Mouse (Mus musculus) embryonic facial prominence, embryonic 11.5 days (tissue): Measurements from ENCODE around the gene Sh3kbp1. TPM values are rescaled to one million over a fixed set of nuclear protein-coding genes. Genes with fewer than 3 reads are reported as not detected.
A peak's percentile ranks its signal among the peaks of the same experiment; 100 is the strongest.

Experiments
- ATAC-seq: fragments of 200-750 bp; cut with Nextera tagmentation; replicated peaks from 2 replicates; pipeline ENCODE4 v1.8.0; 2017; ENCODE audit warnings: low read depth; ENCODE audit not compliant: insufficient number of reproducible peaks, low FRiP score, low TSS enrichment
- DNase-seq: peaks from one replicate; pipeline ENCODE4 v3.0.0-alpha.2; 2015; ENCODE audit warnings: low spot score
- H3K27ac ChIP-seq: fragments of 300-500 bp; sonication (generic); replicated peaks from 2 replicates; pipeline ENCODE4 v1.5.1; 2014; ENCODE audit warnings: mild to moderate bottlenecking, low read depth, low read length, control low read depth
- H3K27me3 ChIP-seq: fragments of 300-500 bp; sonication (generic); 2 replicates; pipeline ENCODE4 v1.6.1; 2014; ENCODE audit warnings: mild to moderate bottlenecking, low read length, moderate library complexity, mixed read lengths; ENCODE audit not compliant: control insufficient read depth, insufficient read depth
- H3K36me3 ChIP-seq: fragments of 300-500 bp; sonication (generic); replicated peaks from 2 replicates; pipeline ENCODE4 v1.6.1; 2014; ENCODE audit warnings: low read depth, mild to moderate bottlenecking, low read length, moderate library complexity, mixed read lengths; ENCODE audit not compliant: control insufficient read depth, insufficient read depth
- H3K4me1 ChIP-seq: fragments of 300-500 bp; sonication (generic); 2 replicates; pipeline ENCODE4 v1.6.1; 2014; ENCODE audit warnings: low read length, mixed read lengths; ENCODE audit not compliant: control insufficient read depth, insufficient read depth
- H3K4me2 ChIP-seq: fragments of 300-500 bp; sonication (generic); 2 replicates; pipeline ENCODE4 v1.6.1; 2014; ENCODE audit warnings: low read depth, mild to moderate bottlenecking, control low read depth, low read length, moderate library complexity
- H3K4me3 ChIP-seq: fragments of 300-500 bp; sonication (generic); 2 replicates; pipeline ENCODE4 v1.5.1; 2014; ENCODE audit warnings: low read depth, low read length, control low read depth
- H3K9ac ChIP-seq: fragments of 300-500 bp; sonication (generic); replicated peaks from 2 replicates; pipeline ENCODE4 v1.6.1; 2014; ENCODE audit warnings: mild to moderate bottlenecking, control low read depth, low read length
- H3K9me3 ChIP-seq: fragments of 300-500 bp; sonication (generic); replicated peaks from 2 replicates; pipeline ENCODE4 v1.6.1; 2016; ENCODE audit warnings: mild to moderate bottlenecking, low read length, inconsistent platforms, mixed read lengths; ENCODE audit not compliant: control insufficient read depth
- WGBS: fragments of 180-500 bp; shearing (Covaris S2); extraction: QIAGEN DNeasy Blood & Tissue Kit; methylation state at CpG from one replicate; pipeline ENCODE4 v1.1.7; 2014; 5-methylcytosine and 5-hydroxymethylcytosine counted together
- polyA plus RNA-seq: library from polyadenylated mRNA; unstranded; fragments of >200 nt; fragmentation: Nextera tagmentation; extraction: Ambion mirVana; gene quantifications from 2 replicates; pipeline ENCODE4 v1.2.1, GENCODE M21; 2014

The Sh3kbp1 gene
- polyA plus RNA-seq, 1 experiment from 2014 or later, result 36.0 TPM

GRCm38 (mm10) chrX:159912061-159912460 is 285.0 kb downstream of the Sh3kbp1 start:
- 59% methylated on average over 3 of the region's 3 CpGs for WGBS
- Histone ChIP-seq H3K9me3 (no peaks in the 10 kb centered on the region), H3K27ac (no peak overlapping the region), H3K36me3 (no peaks in the 10 kb centered on the region), H3K27me3 (no peaks in the 10 kb centered on the region; the same call in 1 of the 2 replicates), H3K4me1 (no peaks in the 10 kb centered on the region), H3K4me2 (no peak overlapping the region), H3K9ac (no peak overlapping the region), H3K4me3 (no peak overlapping the region)
- ATAC-seq (no peak), DNase-seq (peak; percentile 19)

- Histone ChIP-seq H3K9me3 (no peaks in the 10 kb centered on the region), H3K36me3 (no peaks in the 10 kb centered on the region), H3K27ac (no peak overlapping the region), H3K4me2 (no peak overlapping the region), H3K4me1 (no peaks in the 10 kb centered on the region), H3K4me3 (no peak overlapping the region), H3K9ac (no peak overlapping the region), H3K27me3 (no peaks in the 10 kb centered on the region; the same call in 1 of the 2 replicates)
- DNase-seq (no peak), ATAC-seq (no peak)
- 52% methylated on average over 3 of the region's 3 CpGs for whole genome bisulfite sequencing
Observed at GRCm38 (mm10) chrX:159913489-159913888, 286.4 kb downstream of the Sh3kbp1 start.

DNA sequence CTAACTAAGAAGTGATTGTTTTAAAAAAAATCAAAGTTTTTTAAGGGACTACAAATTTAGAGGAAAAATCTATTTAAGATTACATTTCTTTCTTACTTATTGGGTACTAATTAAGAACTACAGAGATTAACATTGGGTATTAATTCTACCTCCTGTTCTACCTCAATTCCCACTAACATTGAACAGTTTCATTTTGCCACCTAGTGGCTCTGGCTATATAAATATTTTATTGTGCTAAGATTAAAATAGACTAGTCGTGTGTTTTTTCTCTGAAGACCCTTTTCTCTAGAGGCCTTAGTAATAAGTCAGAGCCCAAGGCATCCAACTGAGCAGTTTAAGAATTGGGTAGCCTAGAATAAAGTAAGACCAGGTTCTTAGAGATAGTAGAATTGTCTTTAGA is 288.1 kb downstream of the Sh3kbp1 start:
- DNase-seq, result no peak
- no peak overlapping the region for H3K4me3 ChIP-seq
- no peaks in the 10 kb centered on the region for H3K9me3 ChIP-seq
- 73% methylated on average over 1 of the region's 1 CpGs for WGBS
- H3K27ac ChIP-seq, result no peak overlapping the region
- H3K4me2 ChIP-seq, result no peak overlapping the region
- H3K36me3 ChIP-seq, result no peaks in the 10 kb centered on the region
- no peaks in the 10 kb centered on the region for H3K4me1 ChIP-seq
- H3K27me3 ChIP-seq, result no peaks in the 10 kb centered on the region; the same call in 1 of the 2 replicates
- H3K9ac ChIP-seq, result no peak overlapping the region
- ATAC-seq, result no peak

DNA sequence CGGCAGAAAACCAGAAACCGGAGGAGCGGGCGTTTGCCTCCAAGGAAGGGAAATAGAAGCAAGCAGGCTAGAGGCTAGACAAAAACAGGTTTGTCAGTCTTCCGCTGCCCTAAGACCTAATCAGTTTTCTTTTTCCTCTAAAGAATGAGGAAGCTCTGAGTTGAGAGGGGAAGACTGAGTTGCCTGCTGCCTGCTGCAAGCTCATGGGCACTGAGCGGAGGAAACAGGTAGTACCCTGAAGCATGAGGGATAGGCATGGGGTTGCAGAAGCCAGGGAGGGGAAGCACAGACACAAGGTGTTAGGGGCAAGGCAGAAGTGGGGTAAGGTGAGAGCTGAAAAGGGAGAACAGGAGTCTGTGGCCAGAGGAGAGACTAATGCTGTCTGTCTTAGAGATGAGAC is 297.7 kb downstream of the Sh3kbp1 start:
- no peak overlapping the region for H3K4me2 ChIP-seq
- ATAC-seq (no peak), DNase-seq (no peak)
- H3K4me1 ChIP-seq, result no peaks in the 10 kb centered on the region
- no peak overlapping the region for H3K27ac ChIP-seq
- no peak overlapping the region for H3K9ac ChIP-seq
- no peak overlapping the region for H3K4me3 ChIP-seq
- H3K27me3 ChIP-seq, result no peaks in the 10 kb centered on the region
- no peaks in the 10 kb centered on the region for H3K36me3 ChIP-seq
- H3K9me3 ChIP-seq, result no peaks in the 10 kb centered on the region
- WGBS, result 75% methylated on average over 6 of the region's 6 CpGs

- ATAC-seq (no peak), DNase-seq (no peak)
- 79% methylated on average over 5 of the region's 5 CpGs for WGBS
Observed at GRCm38 (mm10) chrX:159928165-159928564, 301.1 kb downstream of the Sh3kbp1 start.

DNA sequence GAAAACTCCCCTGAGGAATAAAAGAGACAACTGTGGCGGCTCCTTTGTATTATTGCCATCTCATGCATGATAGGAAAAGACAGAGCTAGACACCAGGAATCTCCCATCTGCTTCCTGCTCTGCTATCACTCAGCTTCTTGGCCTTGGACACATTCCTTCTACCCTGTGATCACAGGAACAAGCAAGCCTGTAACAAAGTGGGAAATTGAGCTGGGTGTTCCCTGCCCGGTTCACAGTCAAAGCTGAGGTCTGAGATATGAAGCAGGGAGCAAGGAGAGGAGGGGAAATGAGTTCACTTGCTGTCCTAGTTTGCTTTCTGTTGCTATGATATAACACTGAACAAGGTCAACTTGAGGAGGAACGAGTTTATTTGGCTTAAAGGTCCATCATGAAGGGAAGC is 301.8 kb downstream of the Sh3kbp1 start:
- no peak overlapping the region for H3K27ac ChIP-seq
- DNase-seq (no peak), ATAC-seq (no peak)
- H3K9ac ChIP-seq, result no peak overlapping the region
- no peak overlapping the region for H3K4me2 ChIP-seq
- H3K9me3 ChIP-seq, result no peaks in the 10 kb centered on the region
- H3K36me3 ChIP-seq, result no peaks in the 10 kb centered on the region
- no peaks in the 10 kb centered on the region; the same call in 1 of the 2 replicates for H3K27me3 ChIP-seq
- no peak overlapping the region for H3K4me3 ChIP-seq
- no peaks in the 10 kb centered on the region for H3K4me1 ChIP-seq
- 80% methylated on average over 3 of the region's 3 CpGs for WGBS

More at GRCm38 (mm10) chrX:159928165-159928564, 301.1 kb downstream of the Sh3kbp1 start:
- Histone ChIP-seq H3K27ac (no peak overlapping the region), H3K9ac (no peak overlapping the region), H3K4me2 (no peak overlapping the region), H3K36me3 (no peaks in the 10 kb centered on the region), H3K4me1 (no peaks in the 10 kb centered on the region), H3K9me3 (no peaks in the 10 kb centered on the region), H3K4me3 (no peak overlapping the region), H3K27me3 (no peaks in the 10 kb centered on the region; the same call in 1 of the 2 replicates)

DNA sequence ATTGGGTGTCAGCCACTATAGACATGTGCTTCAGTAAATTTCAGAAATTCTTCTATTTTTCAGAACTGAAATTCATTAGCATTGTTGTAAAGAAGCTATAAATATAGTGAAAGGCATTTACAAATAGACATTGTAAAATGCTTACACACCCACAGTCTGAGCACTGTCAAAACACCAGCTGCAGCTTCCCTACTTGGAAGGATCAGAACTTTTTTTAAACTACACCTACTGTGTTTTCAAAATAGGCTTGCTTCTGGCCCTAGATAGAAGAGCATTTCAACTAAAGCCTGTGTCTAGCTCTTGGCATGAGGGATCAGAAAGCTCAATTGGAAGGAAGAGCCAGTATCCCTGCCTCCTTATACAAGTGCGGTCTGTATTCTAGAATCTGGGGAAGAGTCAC is 305.0 kb downstream of the Sh3kbp1 start:
- Histone ChIP-seq H3K4me3 (no peak overlapping the region), H3K36me3 (no peaks in the 10 kb centered on the region), H3K9me3 (no peaks in the 10 kb centered on the region), H3K27ac (no peak overlapping the region), H3K9ac (no peak overlapping the region), H3K4me2 (no peak overlapping the region), H3K27me3 (no peaks in the 10 kb centered on the region; the same call in 1 of the 2 replicates), H3K4me1 (no peaks in the 10 kb centered on the region)
- WGBS, result 85% methylated on average over 1 of the region's 1 CpGs
- ATAC-seq (no peak), DNase-seq (no peak)

- Histone ChIP-seq H3K4me3 (no peak overlapping the region), H3K9ac (no peak overlapping the region), H3K36me3 (no peaks in the 10 kb centered on the region), H3K9me3 (no peaks in the 10 kb centered on the region), H3K27me3 (no peaks in the 10 kb centered on the region), H3K4me2 (no peak overlapping the region), H3K4me1 (no peaks in the 10 kb centered on the region), H3K27ac (no peak overlapping the region)
- no peak for DNase-seq
- WGBS, result 74% methylated on average over 2 of the region's 2 CpGs
- ATAC-seq, result no peak
Observed at GRCm38 (mm10) chrX:159942569-159942968, 315.5 kb downstream of the Sh3kbp1 start.
